Mouse (Mus musculus) T-cell, adult 66 days (primary cell): ENCODE results near the gene Olfr437. TPM values are rescaled to one million over a fixed set of nuclear protein-coding genes. Genes with fewer than 3 reads are reported as not detected.

Source experiments
- total RNA-seq, 2 experiments: library from RNA; stranded (reverse); gene quantifications; 3 replicates in 1 of 2; 4 replicates in 1 of 2; pipeline ENCODE4 v1.2.4; 2023

Olfr437 gene
- not detected for total RNA-seq

GRCm38 (mm10) chr6:43162982-43163381, at the start of gene Olfr437:
Olfr437 (plus strand) TSS chr6:43163282.

DNA sequence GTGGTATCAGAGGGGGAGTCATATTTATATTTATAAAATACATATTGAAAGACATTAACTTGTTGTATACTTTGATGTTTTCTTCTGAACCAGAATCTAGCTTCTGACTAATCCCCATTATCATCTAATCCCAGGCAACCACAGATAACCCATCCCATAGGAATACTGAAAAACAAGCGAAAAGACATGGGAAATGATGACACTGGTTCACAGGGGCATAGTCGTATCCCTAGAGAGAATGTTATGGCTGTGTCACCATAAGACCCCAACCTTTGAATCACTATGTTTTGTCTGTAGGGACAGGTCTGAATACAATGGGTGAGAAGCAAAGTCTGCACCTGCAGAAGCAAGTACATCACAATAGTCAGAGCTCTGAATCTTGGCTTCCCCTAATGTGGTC, 16.8 kb upstream of the Olfr437 start, which contains the start of gene Olfr237-ps1:
Gene Olfr237-ps1, plus strand, starts transcription at position 301 of the 400 bp plus-strand sequence.

DNA sequence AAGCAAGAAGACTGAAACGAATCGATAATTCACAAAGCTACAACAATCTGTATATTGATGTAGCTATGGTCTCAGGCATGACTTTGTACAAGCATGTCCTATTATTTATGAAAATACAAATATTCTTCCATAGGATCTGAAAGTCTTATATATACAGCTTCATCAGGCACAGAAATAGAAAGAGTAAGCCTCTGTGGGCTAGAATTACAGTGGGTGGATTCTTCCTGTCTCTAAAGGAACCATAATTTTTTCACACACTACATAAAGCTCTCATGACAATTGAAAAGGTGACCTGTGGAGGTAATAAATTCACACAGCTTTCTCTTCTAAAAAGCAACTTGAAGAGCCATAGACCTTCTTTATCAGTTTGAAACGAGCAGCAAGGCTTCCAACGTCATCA, 8.8 kb downstream of the Olfr437 start, which contains the start of gene Olfr13:
Gene Olfr13, plus strand, starts transcription at position 301 of the 400 bp plus-strand sequence.

GRCm38 (mm10) chr6:43196781-43197180, 33.7 kb downstream of the Olfr437 start, which contains the start of gene Olfr435:
Olfr435 (plus strand) TSS chr6:43197146.

DNA sequence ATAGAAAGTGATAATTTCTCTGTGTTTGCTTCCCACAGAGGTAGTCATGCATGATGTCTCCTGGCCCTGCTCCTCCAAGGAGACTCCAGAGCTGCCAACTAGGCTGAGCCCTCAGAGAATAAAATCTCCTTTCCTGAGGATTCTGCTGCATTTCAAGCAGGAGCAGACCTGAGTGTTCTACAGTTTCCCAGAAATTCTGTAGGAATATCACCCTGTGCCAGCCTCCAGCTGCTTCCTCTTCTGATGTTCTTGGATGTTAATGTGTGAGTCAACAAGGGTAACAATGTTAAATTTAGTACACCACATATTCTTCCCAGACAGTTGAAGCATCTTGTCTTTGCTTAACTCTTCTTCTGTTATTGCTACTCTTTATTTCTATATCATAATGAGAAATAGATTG, 49.8 kb downstream of the Olfr437 start, which contains the start of gene Olfr434:
Gene Olfr434, plus strand, starts transcription at position 149 of the 400 bp plus-strand sequence.

Other genes starting within 250 kb of the Olfr437 start
- not detected for gene Olfr446, start 241.9 kb upstream of the Olfr437 start, total RNA-seq
- not detected for gene Olfr444, start 214.2 kb upstream of the Olfr437 start, total RNA-seq
- not detected for gene Olfr441, start 56.9 kb upstream of the Olfr437 start, total RNA-seq
- gene Olfr237-ps1, start 16.7 kb upstream of the Olfr437 start, total RNA-seq = not detected
- gene Olfr13, start 8.9 kb downstream of the Olfr437 start, total RNA-seq = not detected
- gene Olfr435, start 33.9 kb downstream of the Olfr437 start, total RNA-seq = not detected
- gene Olfr434, start 49.7 kb downstream of the Olfr437 start, total RNA-seq = not detected
- gene Olfr47, start 68.2 kb downstream of the Olfr437 start, total RNA-seq = not detected
- 1 to 10 TPM; 2.3 to 4.2 TPM for gene Arhgef5, start 102.3 kb downstream of the Olfr437 start, total RNA-seq
- gene Nobox, start 146.3 kb downstream of the Olfr437 start, total RNA-seq = not detected